Mouse (Mus musculus) c-Kit-positive CD71-negative TER-119-negative erythroid progenitor cells, embryonic 14.5 days (primary cell): Measurements from ENCODE around the gene Prlh.

Source experiments
- DNase-seq: peaks from one replicate; pipeline ENCODE4 v3.0.0-alpha.2; 2013; ENCODE audit warnings: low read depth

Prlh gene

GRCm38 (mm10) chr1:91001101-91001500 is 48.2 kb downstream of the Prlh start:
- no peak for DNase-seq

DNA sequence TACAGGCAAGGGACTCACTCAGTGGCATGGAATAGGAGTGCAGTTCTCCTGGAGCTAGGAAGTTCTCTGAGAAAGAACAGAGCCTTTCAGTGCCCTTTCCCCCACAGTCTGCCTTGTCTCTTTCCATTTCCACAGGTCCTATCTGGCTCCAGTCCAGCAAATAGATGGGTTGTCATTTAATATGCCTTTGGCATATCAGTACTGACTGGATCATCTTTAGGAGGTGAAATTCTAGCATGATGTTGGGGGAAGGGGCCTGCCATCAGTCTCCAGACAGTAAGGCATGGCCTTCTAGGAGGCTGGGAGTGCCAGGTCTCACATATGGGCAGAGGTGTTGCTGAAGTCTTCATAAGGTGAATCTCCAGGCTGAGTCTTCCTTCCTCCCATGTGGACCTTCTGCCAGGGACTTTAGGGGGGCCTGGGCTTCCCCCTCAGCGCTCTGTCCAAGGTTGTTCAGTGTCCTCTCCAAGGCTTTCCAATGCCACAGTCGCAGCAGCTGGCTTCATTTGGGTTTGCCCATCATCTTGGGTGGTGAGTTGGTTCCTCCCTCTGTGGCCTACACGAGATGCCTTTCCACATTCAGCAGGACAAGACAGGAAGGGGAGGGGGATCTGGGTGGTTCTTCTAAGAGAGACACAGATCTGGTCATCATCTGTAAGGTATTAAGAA is 49.1 kb downstream of the Prlh start:
- DNase-seq: no peak

DNA sequence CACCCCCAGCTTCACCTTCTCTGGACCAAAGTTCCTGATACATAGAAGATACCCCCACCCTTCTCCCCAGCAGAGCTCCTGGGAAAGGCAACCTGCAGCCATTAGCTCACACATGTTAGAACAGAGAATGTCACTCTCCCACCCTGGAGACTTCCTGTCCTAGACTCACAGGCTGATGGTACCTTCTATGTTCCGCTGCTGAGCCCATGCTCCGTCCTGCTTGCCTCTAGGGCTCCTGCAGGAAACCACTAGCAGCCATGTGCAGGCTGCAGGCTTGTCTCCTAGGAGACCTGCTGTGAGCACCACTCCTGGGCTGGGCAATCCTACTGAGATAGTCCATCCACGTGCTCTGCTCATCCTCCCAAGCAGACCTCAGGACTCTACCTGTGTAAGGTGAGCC is 49.7 kb downstream of the Prlh start:
- DNase-seq: no peak
